19 mouse cellular contexts compared by ENCODE assay signal in the genomic region with DNA sequence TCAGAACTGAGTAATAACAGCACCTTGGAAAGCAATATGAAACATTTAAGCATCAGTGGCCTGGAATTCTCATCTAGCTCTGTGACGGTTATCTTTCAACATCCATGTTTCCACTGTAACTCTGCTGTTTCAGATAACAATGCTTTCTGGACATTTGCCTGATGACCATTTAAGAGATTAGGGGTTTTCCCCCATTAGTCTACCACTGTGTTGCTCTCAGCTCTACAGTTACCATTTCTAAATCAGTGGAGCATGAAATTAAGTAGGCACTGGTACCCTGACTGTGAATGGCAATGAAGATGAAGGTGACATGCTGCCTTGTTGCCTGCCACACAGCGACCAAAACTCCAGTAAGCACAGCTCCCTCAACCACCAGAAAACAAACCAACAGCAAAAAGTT.
DNase-seq lines count a peak whose midpoint lies in the region; ATAC-seq and TF ChIP-seq lines count a peak whose summit lies in the region.
"Had no signal": no experiment of that assay in that cellular context is flagged by ENCODE, and none has a peak within 500 bp of the region (broad histone marks: within the 10 kb centered on the region; RNA-seq: fewer than 3 reads in every experiment).

No protein-coding gene starts in this region.

- no peaks in the 10 kb centered on the region for H3K79me2 ChIP-seq in CH12.LX (replicated peaks; ENCODE audit: control insufficient read depth, extremely low read depth, insufficient read depth, poor library complexity, severe bottlenecking)

- no peak for TF ChIP-seq CTCF in kidney, adult 2 months (conservative IDR thresholded peaks at IDR 0.05; ENCODE audit: insufficient read depth, insufficient read length, low read depth, low read length)
- no peak for TF ChIP-seq CTCF in CH12.LX (conservative IDR thresholded peaks at IDR 0.05 in 1 of 2, IDR thresholded peaks at IDR 0.05 in 1 of 2; ENCODE audit: low read depth in 2 of 2, low read length in 2 of 2)

- dilution Hi-C loops in CH12.LX (cut with MboI; ENCODE audit: extremely low pct_ligation_motif_present, extremely low pct_unique_long_range_greater_than_20kb, low sequenced_read_pairs) = no loop called here

- no peaks in the 10 kb centered on the region for H3K27me3 ChIP-seq in kidney, adult 2 months (replicated peaks; ENCODE audit: control insufficient read depth, insufficient read depth, low read length)
- no peaks in the 10 kb centered on the region for H3K27me3 ChIP-seq in CH12.LX (replicated peaks)
- no peaks in the 10 kb centered on the region for H3K27me3 ChIP-seq in kidney, embryonic 16.5 days (ENCODE audit: insufficient read depth, low read length)
- H3K27me3 ChIP-seq: embryonic facial prominence, embryonic 15.5 days; hindbrain, embryonic 15.5 days; limb, embryonic 13.5 days; megakaryocyte, embryonic 14.5 days had no signal

- TF ChIP-seq EP300 in CH12.LX (IDR thresholded peaks at IDR 0.05; ENCODE audit: low read length) = no peak

- in situ Hi-C loops in CH12.LX (cut with MboI; ENCODE audit: low pct_ligation_motif_present, low pct_unique_long_range_greater_than_20kb, low sequenced_read_pairs) = no loop called here

- peak; percentile 18 for DNase-seq in kidney, adult 2 months
- DNase-seq in kidney, adult 18-20 months = no peak
- DNase-seq in CH12.LX (ENCODE audit: extremely low read depth) (peak; percentile 11), MN1 (ENCODE audit: low spot score) (peak; percentile 57)
- DNase-seq in ovary, adult 18-20 months (ENCODE audit: low spot score) = no peak
- DNase-seq in adrenal gland, postnatal 36 days = no peak
- no peak for DNase-seq in frontal cortex, postnatal 10 days (ENCODE audit: low spot score in 2 of 2)
- DNase-seq: adrenal gland, adult 2 months; cerebellum, adult 11 months; cerebellum, postnatal 14 days; embryo, embryonic 11 days; gastrocnemius, postnatal 10 days; heart, adult 2 months; lung, postnatal 10 days had no signal

- H3K4me2 ChIP-seq in CH12.LX (ENCODE audit: insufficient read depth, low read depth, poor library complexity, severe bottlenecking) = no peak overlapping the region
- no peak overlapping the region for H3K4me2 ChIP-seq in kidney, embryonic 16.5 days (replicated peaks; ENCODE audit: low read depth, low read length)
- H3K4me2 ChIP-seq: embryonic facial prominence, embryonic 15.5 days; hindbrain, embryonic 15.5 days; limb, embryonic 13.5 days had no signal

- no peaks in the 10 kb centered on the region for H3K36me3 ChIP-seq in kidney, adult 2 months (ENCODE audit: control insufficient read depth, insufficient read depth, low read length)
- H3K36me3 ChIP-seq in CH12.LX (replicated peaks in 1 of 2; ENCODE audit: control insufficient read depth in 1 of 2, insufficient read depth in 1 of 2, low read length in 1 of 2) = no peaks in the 10 kb centered on the region
- no peaks in the 10 kb centered on the region for H3K36me3 ChIP-seq in kidney, embryonic 16.5 days (ENCODE audit: insufficient read depth, low read length)
- H3K36me3 ChIP-seq: embryonic facial prominence, embryonic 15.5 days; hindbrain, embryonic 15.5 days; limb, embryonic 13.5 days had no signal

- 44% methylated on average over 2 of the region's 2 CpGs for WGBS in kidney, adult 2 months
- 50% methylated on average over 2 of the region's 2 CpGs for WGBS in kidney, embryonic 16.5 days

- peak; percentile 77; the same call in 1 of the 2 replicates for ATAC-seq in kidney, embryonic 16.5 days (ENCODE audit: low FRiP score, low TSS enrichment)

- no peak for TF ChIP-seq RAD21 in CH12.LX (IDR thresholded peaks at IDR 0.05; ENCODE audit: low read depth, low read length)

- no peak overlapping the region for H3K9ac ChIP-seq in CH12.LX (ENCODE audit: insufficient read depth, low read depth)
- H3K9ac ChIP-seq in kidney, embryonic 16.5 days (replicated peaks; ENCODE audit: low read length) = no peak overlapping the region
- H3K9ac ChIP-seq: embryonic facial prominence, embryonic 15.5 days; hindbrain, embryonic 15.5 days; limb, embryonic 13.5 days had no signal

- H3K4me1 ChIP-seq in kidney, adult 2 months (ENCODE audit: control insufficient read depth, insufficient read depth, low read length) = no peaks in the 10 kb centered on the region
- peaks cover 2 to 20% of the 10 kb centered on the region in 2 experiments; a peak in 2 of 4 replicates for H3K4me1 ChIP-seq in CH12.LX (ENCODE audit: control insufficient read depth in 1 of 2, insufficient read depth in 2 of 2)
- H3K4me1 ChIP-seq in kidney, embryonic 16.5 days (ENCODE audit: insufficient read depth, low read length) = no peaks in the 10 kb centered on the region
- H3K4me1 ChIP-seq: embryonic facial prominence, embryonic 15.5 days; hindbrain, embryonic 15.5 days; limb, embryonic 13.5 days; megakaryocyte, embryonic 14.5 days had no signal

- H3K9me3 ChIP-seq in CH12.LX (replicated peaks; ENCODE audit: low read length) = no peaks in the 10 kb centered on the region
- H3K9me3 ChIP-seq in kidney, embryonic 16.5 days (ENCODE audit: low read length) = no peaks in the 10 kb centered on the region
- H3K9me3 ChIP-seq: embryonic facial prominence, embryonic 15.5 days; hindbrain, embryonic 15.5 days; limb, embryonic 13.5 days; megakaryocyte, embryonic 14.5 days had no signal

- H3K27ac ChIP-seq in kidney, adult 2 months (ENCODE audit: insufficient read depth, low read depth, low read length) = no peak overlapping the region
- H3K27ac ChIP-seq in CH12.LX (ENCODE audit: insufficient read depth, low read depth) = no peak overlapping the region
- no peak overlapping the region for H3K27ac ChIP-seq in kidney, embryonic 16.5 days (ENCODE audit: low read length)
- H3K27ac ChIP-seq: embryonic facial prominence, embryonic 15.5 days; heart, adult 2 months; hindbrain, embryonic 15.5 days; limb, embryonic 13.5 days had no signal

- H3K4me3 ChIP-seq in kidney, adult 2 months (ENCODE audit: insufficient read depth, low read depth, low read length) = no peak overlapping the region
- H3K4me3 ChIP-seq in CH12.LX (replicated peaks in 1 of 3; ENCODE audit: low read depth in 2 of 3, low read length in 2 of 3, poor library complexity in 1 of 3) = no peak overlapping the region
- H3K4me3 ChIP-seq in kidney, embryonic 16.5 days (ENCODE audit: low read length) = no peak overlapping the region
- H3K4me3 ChIP-seq: embryonic facial prominence, embryonic 15.5 days; heart, adult 2 months; hindbrain, embryonic 15.5 days; limb, embryonic 13.5 days; megakaryocyte, embryonic 14.5 days had no signal

- no peak for TF ChIP-seq POLR2A in kidney, adult 2 months (IDR thresholded peaks at IDR 0.05; ENCODE audit: low read depth, low read length)
- no peak for TF ChIP-seq POLR2A in CH12.LX (IDR thresholded peaks at IDR 0.05; ENCODE audit: low read depth, low read length)

TF ChIP-seq in CH12.LX, 34 proteins besides CTCF, POLR2A, EP300 and RAD21:
- no peak for TF ChIP-seq MXI1 (IDR thresholded peaks at IDR 0.05; ENCODE audit: low read depth, low read length)
- TF ChIP-seq KAT2A (IDR thresholded peaks at IDR 0.05; ENCODE audit: insufficient replicate concordance, low read length) = no peak
- no peak for TF ChIP-seq UBTF (IDR thresholded peaks at IDR 0.05; ENCODE audit: low read depth, low read length)
- TF ChIP-seq POLR2AphosphoS2 (IDR thresholded peaks at IDR 0.05; ENCODE audit: low read depth, low read length) = no peak
- TF ChIP-seq MAX (IDR thresholded peaks at IDR 0.05; ENCODE audit: low read length) = no peak
- no peak for TF ChIP-seq E2F4 (IDR thresholded peaks at IDR 0.05; ENCODE audit: insufficient replicate concordance, low read depth, low read length)
- no peak for TF ChIP-seq ZMIZ1 (IDR thresholded peaks at IDR 0.05; ENCODE audit: low read depth, low read length)
- TF ChIP-seq SMC3 (IDR thresholded peaks at IDR 0.05; ENCODE audit: low read depth, low read length) = no peak
- TF ChIP-seq RCOR1 (conservative IDR thresholded peaks at IDR 0.05; ENCODE audit: low read depth, low read length) = no peak
- TF ChIP-seq MAFK (IDR thresholded peaks at IDR 0.05; ENCODE audit: insufficient replicate concordance, low read length) = no peak
- TF ChIP-seq JUN (IDR thresholded peaks at IDR 0.05; ENCODE audit: insufficient read depth, low read depth, low read length) = no peak
- TF ChIP-seq CHD2 (IDR thresholded peaks at IDR 0.05; ENCODE audit: low read length) = no peak
- no peak for TF ChIP-seq ZNF384 (IDR thresholded peaks at IDR 0.05; ENCODE audit: low read depth, low read length)

Comparison
In these comparisons a context has a peak if more than half of its experiments do, and no peak if none do; other contexts are left out.
1. DNase-seq: peak in kidney, adult 2 months (single experiment), CH12.LX (single experiment) and MN1 (single experiment); none in kidney, adult 18-20 months (single experiment), ovary, adult 18-20 months (single experiment), adrenal gland, postnatal 36 days (0 of 2) and frontal cortex, postnatal 10 days (0 of 2).